Comparison of ENCODE assay signal across 26 mouse cellular contexts in genomic region chr1:40499708-40500107, GRCm38 (mm10). TPM values are rescaled to one million over a fixed set of nuclear protein-coding genes. Genes with fewer than 3 reads are reported as not detected.
A peak's percentile ranks its signal among the peaks of the same experiment; 100 is the strongest.
DNase-seq lines count a peak whose midpoint lies in the region; ATAC-seq and TF ChIP-seq lines count a peak whose summit lies in the region.
"Had no signal": no experiment of that assay in that cellular context is flagged by ENCODE, and none has a peak within 500 bp of the region (broad histone marks: within the 10 kb centered on the region; RNA-seq: fewer than 3 reads in every experiment).

No protein-coding gene starts in this region.

- 0 out of 2 replicates have a peak, but pooled peaks have one; percentile 51 for ATAC-seq in lung, embryonic 16.5 days (ENCODE audit: low read depth)
- ATAC-seq: CD4-positive, CD25-positive, alpha-beta regulatory T cell, adult 4 months; forebrain, embryonic 13.5 days; forebrain, embryonic 15.5 days had no signal

- TF ChIP-seq CTCF in lung, adult 2 months (IDR thresholded peaks at IDR 0.05; ENCODE audit: insufficient read depth, low read length), result no peak

- no peak overlapping the region for H3K4me3 ChIP-seq in lung, embryonic 16.5 days (ENCODE audit: low read length)
- no peak overlapping the region for H3K4me3 ChIP-seq in lung, adult 2 months (replicated peaks; ENCODE audit: extremely low read depth, low read depth, low read length)
- H3K4me3 ChIP-seq: embryonic facial prominence, embryonic 10.5 days; embryonic facial prominence, embryonic 12.5 days; forebrain, embryonic 13.5 days; forebrain, embryonic 15.5 days had no signal

- DNase-seq in heart, adult 11 months, result peak; percentile 28
- no peak for DNase-seq in heart, postnatal 4 days
- no peak for DNase-seq in lung, adult 2 months
- peak; percentile 43 for DNase-seq in lung, postnatal 25 days (ENCODE audit: low spot score)
- DNase-seq in lung, postnatal 10 days, result no peak
- peak; percentile 19 for DNase-seq in NIH3T3 (ENCODE audit: low read depth)
- DNase-seq in frontal cortex, postnatal 10 days (ENCODE audit: low spot score in 2 of 2), result no peak
- DNase-seq: adrenal gland, adult 8-10 months; adrenal gland, postnatal 14 days; adrenal gland, postnatal 36 days; B cell, adult 2 months; cerebellum, adult 11-12 months; cerebellum, adult 2 months; cerebellum, adult 9-10 months; cerebellum, postnatal 10 days; cerebellum, postnatal 25 days had no signal

- no peak overlapping the region for H3K4me2 ChIP-seq in lung, embryonic 16.5 days (ENCODE audit: low read depth, low read length)
- H3K4me2 ChIP-seq: embryonic facial prominence, embryonic 12.5 days; forebrain, embryonic 13.5 days; forebrain, embryonic 15.5 days had no signal

- no peaks in the 10 kb centered on the region for H3K9me3 ChIP-seq in lung, embryonic 16.5 days (ENCODE audit: control insufficient read depth, low read length)
- H3K9me3 ChIP-seq: embryonic facial prominence, embryonic 10.5 days; embryonic facial prominence, embryonic 12.5 days; forebrain, embryonic 13.5 days; forebrain, embryonic 15.5 days; G1E had no signal

- no peak for TF ChIP-seq POLR2A in lung, adult 2 months (IDR thresholded peaks at IDR 0.05; ENCODE audit: borderline replicate concordance, extremely low read depth, low read depth, low read length)

- no peaks in the 10 kb centered on the region for H3K27me3 ChIP-seq in lung, embryonic 16.5 days (ENCODE audit: control insufficient read depth, insufficient read depth, low read depth, low read length)
- H3K27me3 ChIP-seq: CH12.LX; embryonic facial prominence, embryonic 12.5 days; forebrain, embryonic 13.5 days; forebrain, embryonic 15.5 days had no signal

- H3K36me3 ChIP-seq in lung, embryonic 16.5 days (ENCODE audit: control insufficient read depth, insufficient read depth, low read length), result no peaks in the 10 kb centered on the region
- H3K36me3 ChIP-seq: embryonic facial prominence, embryonic 10.5 days; embryonic facial prominence, embryonic 12.5 days; forebrain, embryonic 15.5 days; G1E had no signal

- no peak overlapping the region for H3K9ac ChIP-seq in lung, embryonic 16.5 days (ENCODE audit: low read length)
- H3K9ac ChIP-seq: embryonic facial prominence, embryonic 12.5 days; forebrain, embryonic 13.5 days; forebrain, embryonic 15.5 days had no signal

- WGBS in lung, embryonic 16.5 days, result 53% methylated on average over 1 of the region's 1 CpGs
- WGBS in lung, adult 2 months, result 64% methylated on average over 1 of the region's 1 CpGs

- H3K27ac ChIP-seq in lung, embryonic 16.5 days (ENCODE audit: low read length), result no peak overlapping the region
- H3K27ac ChIP-seq: embryonic facial prominence, embryonic 10.5 days; embryonic facial prominence, embryonic 12.5 days; forebrain, embryonic 13.5 days; forebrain, embryonic 15.5 days had no signal

- H3K4me1 ChIP-seq in lung, embryonic 16.5 days (replicated peaks; ENCODE audit: control insufficient read depth, insufficient read depth, low read length), result peaks cover 6% of the 10 kb centered on the region; the same call in 1 of the 2 replicates
- peaks cover 7% of the 10 kb centered on the region for H3K4me1 ChIP-seq in lung, adult 2 months (ENCODE audit: control insufficient read depth, insufficient read depth, low read length)
- H3K4me1 ChIP-seq: embryonic facial prominence, embryonic 10.5 days; embryonic facial prominence, embryonic 12.5 days; forebrain, embryonic 13.5 days; forebrain, embryonic 15.5 days had no signal

RNA-seq across cellular contexts. Expression of gene Il18rap, which starts 15.5 kb away (rescaled TPM):
- total RNA-seq in heart, postnatal 4 days (2021), result under 1 TPM; 0.07 to 0.25 TPM
- 0.23 and 0.28 TPM in 2 replicates for polyA plus RNA-seq in lung, embryonic 16.5 days (2015; fragmentation: Nextera tagmentation; extraction: Ambion mirVana)
- polyA plus RNA-seq in lung, adult 2 months (2012; rRNA removed), result 1.0 and 1.4 TPM in 2 replicates
- polyA plus RNA-seq: G1E had no signal

RNA-seq across cellular contexts. Expression of gene Il18r1, which starts 34.4 kb away (rescaled TPM):
- total RNA-seq in heart, postnatal 4 days (2021), result 1 to 10 TPM in 1 of 2 experiments, under 1 TPM in 1; 0.98 to 1.6 TPM
- 7.6 and 9.5 TPM in 2 replicates for polyA plus RNA-seq in lung, embryonic 16.5 days (2015; fragmentation: Nextera tagmentation; extraction: Ambion mirVana)
- polyA plus RNA-seq in lung, adult 2 months (2012; rRNA removed), result 17.5 and 41.1 TPM in 2 replicates
- polyA plus RNA-seq: cerebellum, adult 2 months; cortical plate, adult 2 months; embryonic facial prominence, embryonic 10.5 days; embryonic facial prominence, embryonic 12.5 days; forebrain, embryonic 11.5 days; forebrain, embryonic 13.5 days; forebrain, embryonic 15.5 days; G1E had no signal

Comparison
In these comparisons a context has a peak if more than half of its experiments do, and no peak if none do; other contexts are left out.
1. DNase-seq: peak in heart, adult 11 months (single experiment), lung, postnatal 25 days (single experiment) and NIH3T3 (single experiment); none in heart, postnatal 4 days (single experiment), lung, adult 2 months (single experiment), lung, postnatal 10 days (single experiment) and frontal cortex, postnatal 10 days (0 of 2).